Mouse (Mus musculus) liver, embryonic 16.5 days (tissue): ENCODE results near the gene Cfdp1. TPM values are rescaled to one million over a fixed set of nuclear protein-coding genes. Genes with fewer than 3 reads are reported as not detected.

Experiments used
- polyA plus RNA-seq: library from polyadenylated mRNA; unstranded; fragments of >200 nt; fragmentation: Nextera tagmentation; extraction: Ambion mirVana; gene quantifications from 2 replicates; pipeline ENCODE4 v1.2.1, GENCODE M21; 2015

The Cfdp1 gene
- polyA plus RNA-seq, 1 experiment from 2014 or later, result 63.2 TPM

Other genes with a start within 250 kb of the Cfdp1 start
- gene Ldhd, start 223.9 kb downstream of the Cfdp1 start, polyA plus RNA-seq, result 0.34 and 0.57 TPM in 2 replicates
- gene Zfp1, start 210.9 kb downstream of the Cfdp1 start, polyA plus RNA-seq, result 4.0 and 5.0 TPM in 2 replicates
- gene Ctrb1, start 163.3 kb downstream of the Cfdp1 start, polyA plus RNA-seq, result 7.7 and 58.8 TPM in 2 replicates
- gene Bcar1, start 110.5 kb downstream of the Cfdp1 start, polyA plus RNA-seq, result 9.5 and 13.1 TPM in 2 replicates
- gene Tmem170, start 22.5 kb upstream of the Cfdp1 start, polyA plus RNA-seq, result 4.2 and 4.4 TPM in 2 replicates
- gene Chst5, start 56.2 kb upstream of the Cfdp1 start, polyA plus RNA-seq, result 0.04 TPM in 1 of 2 replicates, not detected in the other
- gene Tmem231, start 79.6 kb upstream of the Cfdp1 start, polyA plus RNA-seq, result 1.6 and 1.8 TPM in 2 replicates
- gene Gabarapl2, start 86.4 kb upstream of the Cfdp1 start, polyA plus RNA-seq, result 195 and 201 TPM in 2 replicates
- 3.0 and 3.3 TPM in 2 replicates for gene Adat1, start 138.0 kb upstream of the Cfdp1 start, polyA plus RNA-seq
- gene Kars, start 157.0 kb upstream of the Cfdp1 start, polyA plus RNA-seq, result 69.5 and 77.5 TPM in 2 replicates
- gene Terf2ip, start 157.1 kb upstream of the Cfdp1 start, polyA plus RNA-seq, result 5.1 and 5.9 TPM in 2 replicates
- gene Gm6793, start 160.7 kb upstream of the Cfdp1 start, polyA plus RNA-seq, result 0.09 TPM in 1 of 2 replicates, not detected in the other